Mouse (Mus musculus): ENCODE results near the gene Sytl3. TPM values are rescaled to one million over a fixed set of nuclear protein-coding genes. Genes with fewer than 3 reads are reported as not detected.
"Not testable (repeated sequence)": the region's sequence is repeated elsewhere in the genome, so short reads cannot be mapped to it uniquely, and the experiment has no call there.

Sytl3 gene
- total RNA-seq, 2 experiments from 2014 or later, result 0.24 to 2.9 TPM

DNA sequence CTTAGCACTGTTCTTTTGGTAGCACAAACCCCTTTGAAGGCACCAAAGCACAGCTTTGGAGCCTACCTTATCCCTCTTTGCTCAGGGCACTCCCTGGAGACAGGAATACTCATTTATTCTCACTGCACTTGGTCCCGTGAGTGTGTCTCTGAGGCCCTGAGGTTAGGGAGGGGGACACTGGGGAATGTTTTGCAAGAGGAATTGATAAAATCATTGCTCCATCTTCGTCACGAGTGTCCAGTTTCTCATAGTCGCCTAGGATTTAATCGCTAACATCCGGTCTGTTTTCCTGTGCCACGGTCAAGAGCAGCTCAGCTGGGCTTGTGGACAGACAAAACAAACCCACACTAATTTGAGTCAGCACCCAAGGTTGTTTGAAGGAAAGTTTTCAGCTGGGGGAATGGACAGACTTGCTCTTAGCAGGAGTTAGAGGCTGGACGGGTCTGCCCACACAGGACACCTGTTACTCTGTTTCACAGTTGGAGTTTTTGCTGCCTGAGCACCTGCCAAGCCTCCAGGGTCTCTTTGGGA, 26.5 kb downstream of the Sytl3 start:
- intact Hi-C loops (cut with DNase I); DNase-seq: not testable (repeated sequence)

DNA sequence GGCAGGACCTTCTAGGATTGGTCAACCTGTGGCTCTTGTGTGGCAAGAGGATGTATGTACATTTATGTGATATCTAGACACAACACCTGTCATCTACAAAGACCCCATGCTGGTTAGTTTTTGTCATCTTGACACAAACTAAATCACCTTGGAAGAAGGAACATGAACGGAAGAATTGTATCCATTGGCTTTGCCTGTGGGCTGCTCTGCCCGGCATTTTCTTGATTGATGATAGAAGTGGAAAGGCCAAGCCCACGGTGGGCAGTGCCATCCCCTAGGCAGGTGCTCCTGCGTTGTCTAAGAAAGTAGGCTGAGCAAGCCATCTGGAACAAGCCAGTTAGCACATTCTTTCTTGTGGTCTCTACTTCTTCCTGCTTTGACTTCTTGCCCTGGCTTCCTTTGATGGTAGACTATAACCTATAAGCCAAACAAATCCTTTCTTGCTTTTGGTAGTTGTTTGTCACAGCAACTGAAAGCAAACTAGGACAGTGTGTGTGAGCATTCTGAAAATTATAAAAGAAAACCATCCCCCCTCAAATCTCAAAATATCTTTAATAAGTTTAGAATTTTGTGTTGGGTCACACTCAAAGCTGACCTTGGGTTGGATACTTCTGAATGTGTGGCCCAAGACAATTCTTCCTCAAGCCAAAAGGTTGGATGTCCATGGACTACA, 27.5 kb downstream of the Sytl3 start:
- DNase-seq; intact Hi-C loops (cut with DNase I): not testable (repeated sequence)

DNA sequence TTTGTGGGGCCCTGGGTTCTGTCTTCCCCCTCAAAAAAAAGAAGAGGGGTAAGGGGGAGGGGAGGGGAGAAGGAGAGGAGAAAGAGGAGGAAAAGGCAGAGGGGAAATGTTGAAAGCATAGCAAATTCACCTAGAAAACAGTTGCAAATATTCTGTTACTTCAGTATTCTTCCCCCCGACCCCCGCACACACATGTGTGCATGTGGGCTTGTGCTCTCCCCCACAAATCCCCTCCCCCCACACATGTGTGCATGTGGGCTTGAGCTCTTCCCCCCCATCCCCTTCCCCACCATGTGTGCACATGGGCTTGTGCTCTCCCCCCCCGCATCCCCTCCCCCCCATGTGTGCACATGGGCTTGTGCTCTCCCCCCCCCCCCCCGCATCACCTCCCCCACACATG, 30.5 kb downstream of the Sytl3 start:
- DNase-seq, result not testable (repeated sequence)

DNA sequence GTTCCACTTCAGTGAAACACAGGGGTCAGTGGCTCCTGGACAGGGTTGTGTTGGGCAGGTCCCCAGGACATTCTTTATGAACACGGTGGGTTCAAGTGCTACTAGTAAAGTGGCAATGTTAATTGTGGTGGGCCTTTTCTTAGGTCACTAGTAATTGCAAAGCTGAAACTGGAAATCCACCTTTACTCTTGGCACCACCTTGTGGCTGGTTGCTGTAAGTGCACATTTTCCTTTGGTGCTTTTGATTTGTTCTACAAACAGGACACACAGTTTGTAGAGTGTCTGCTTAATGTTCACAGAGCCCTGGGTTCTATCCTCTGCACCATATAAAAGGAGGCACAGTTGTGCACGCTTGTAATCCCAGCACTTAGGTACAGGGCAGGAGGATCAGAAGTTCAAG, 32.7 kb downstream of the Sytl3 start:
- intact Hi-C loops (cut with DNase I), result not testable (repeated sequence)
- peak; percentile 89 to 95 for DNase-seq

More for the DNA sequence above, 30.5 kb downstream of the Sytl3 start:
- intact Hi-C loops (cut with DNase I), result not testable (repeated sequence)

DNA sequence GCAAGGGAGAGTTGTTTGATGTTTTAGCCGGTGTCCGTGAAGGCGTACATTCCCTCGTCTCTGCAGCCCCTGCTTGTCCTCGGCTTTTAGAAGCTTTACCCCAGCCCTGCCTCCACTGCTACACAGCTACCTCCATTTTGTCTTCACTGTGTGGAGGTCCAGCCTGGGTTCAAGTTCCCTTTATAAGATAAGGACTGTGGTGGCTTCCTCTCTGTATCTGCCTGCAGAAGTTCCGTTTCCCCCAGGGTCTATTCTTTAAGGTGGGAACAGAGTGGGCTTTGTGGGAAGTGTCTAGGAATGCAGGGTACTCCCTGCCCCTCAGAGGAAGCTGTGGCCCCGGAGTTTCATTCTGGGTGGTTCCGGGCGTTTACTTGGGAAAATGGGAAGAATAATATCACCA, 36.8 kb downstream of the Sytl3 start:
- intact Hi-C loops (cut with DNase I), result not testable (repeated sequence)

DNA sequence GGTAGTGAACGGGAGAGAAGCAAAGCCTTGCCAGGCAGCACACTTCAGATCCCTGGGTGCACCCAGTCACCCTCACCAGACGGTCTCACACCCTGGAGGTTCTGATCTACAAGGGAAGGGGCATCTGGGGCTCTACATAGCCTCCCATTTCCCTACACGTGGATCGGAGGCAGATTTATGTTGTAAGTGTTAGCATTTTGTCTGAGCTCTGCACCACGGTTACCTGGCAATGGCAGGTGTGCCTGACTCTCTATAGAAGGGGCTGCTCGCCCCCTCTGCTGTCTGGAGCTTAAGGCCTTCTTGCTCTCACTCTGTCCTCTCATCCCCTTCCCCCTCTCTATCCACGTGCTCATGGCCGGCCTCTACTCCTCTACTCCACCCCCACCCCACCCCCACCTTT, 37.6 kb downstream of the Sytl3 start:
- intact Hi-C loops (cut with DNase I); DNase-seq: not testable (repeated sequence)

More for the DNA sequence above, 36.8 kb downstream of the Sytl3 start:
- DNase-seq, result not testable (repeated sequence)

DNA sequence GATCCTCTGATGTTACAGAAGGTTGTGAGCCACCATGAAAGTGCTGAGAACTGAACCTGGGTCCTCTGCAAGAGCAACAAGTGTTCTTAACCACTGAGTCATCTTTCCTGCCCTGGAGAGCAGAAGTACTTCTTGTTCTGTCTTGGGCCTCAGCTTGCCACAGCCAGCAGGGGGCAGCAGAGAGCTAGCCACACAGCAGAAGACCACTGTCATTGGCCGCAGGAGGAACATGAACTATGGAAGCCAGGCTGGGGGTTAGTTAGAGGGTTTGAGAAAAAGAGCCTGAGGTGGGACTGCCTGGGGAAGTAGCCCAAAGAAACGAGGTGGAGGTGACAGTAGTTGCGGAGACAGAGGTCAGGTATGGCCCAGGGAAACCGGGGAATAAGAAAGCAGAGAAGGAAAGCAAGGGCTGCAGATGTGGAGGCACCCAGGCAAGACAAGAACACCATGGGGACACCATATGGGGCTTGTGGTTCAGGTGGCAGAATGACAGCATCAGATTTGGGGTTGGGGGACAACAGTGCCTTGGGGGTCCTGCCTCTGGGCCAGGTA, 38.4 kb downstream of the Sytl3 start:
- DNase-seq, result peak; percentile 49 to 58
- intact Hi-C loops (cut with DNase I), result not testable (repeated sequence)

DNA sequence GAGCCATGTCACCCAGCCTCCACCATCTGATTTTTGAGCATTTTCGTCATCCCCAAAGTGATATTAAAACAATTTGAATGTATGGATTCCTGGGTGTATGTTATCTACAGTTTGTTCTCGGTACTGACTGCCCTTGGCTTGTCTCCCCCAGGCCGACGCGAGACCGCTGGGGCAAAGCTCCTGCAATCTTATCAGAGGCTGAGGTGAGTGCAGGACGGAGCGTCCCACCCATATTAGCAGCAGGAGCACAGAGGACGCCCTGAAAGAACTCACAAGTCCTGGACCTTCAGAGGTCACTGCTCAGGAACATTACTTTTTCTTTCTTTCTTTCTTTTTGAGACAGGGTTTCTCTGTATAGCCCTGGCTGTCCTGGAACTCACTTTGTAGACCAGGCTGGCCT, 40.6 kb downstream of the Sytl3 start:
- intact Hi-C loops (cut with DNase I), result loop anchor here (2.0 kb wide), 1 partner anchor 43 kb away; no protein-coding TSS in a partner anchor
- DNase-seq, result not testable (repeated sequence)

DNA sequence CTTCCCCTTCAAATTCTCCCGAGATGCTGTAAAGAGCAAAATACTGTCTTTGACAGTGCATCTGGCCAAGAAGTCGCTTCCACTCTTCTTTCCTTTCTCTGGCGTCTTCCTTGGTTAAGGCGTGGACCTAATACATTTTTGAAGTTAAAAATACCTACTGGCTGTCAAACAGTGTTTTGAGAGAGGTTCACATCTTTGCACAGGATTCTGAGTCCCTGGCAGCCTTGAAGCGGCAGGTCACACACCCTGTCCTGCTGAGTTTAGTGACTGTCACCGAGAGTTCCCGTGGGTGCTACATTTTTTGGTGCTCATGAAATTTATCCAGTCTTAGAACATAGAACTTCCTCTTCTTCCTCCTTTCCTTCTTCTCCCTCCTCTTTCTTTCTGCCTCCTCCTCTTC, 41.2 kb downstream of the Sytl3 start:
- not testable (repeated sequence) for DNase-seq

DNA sequence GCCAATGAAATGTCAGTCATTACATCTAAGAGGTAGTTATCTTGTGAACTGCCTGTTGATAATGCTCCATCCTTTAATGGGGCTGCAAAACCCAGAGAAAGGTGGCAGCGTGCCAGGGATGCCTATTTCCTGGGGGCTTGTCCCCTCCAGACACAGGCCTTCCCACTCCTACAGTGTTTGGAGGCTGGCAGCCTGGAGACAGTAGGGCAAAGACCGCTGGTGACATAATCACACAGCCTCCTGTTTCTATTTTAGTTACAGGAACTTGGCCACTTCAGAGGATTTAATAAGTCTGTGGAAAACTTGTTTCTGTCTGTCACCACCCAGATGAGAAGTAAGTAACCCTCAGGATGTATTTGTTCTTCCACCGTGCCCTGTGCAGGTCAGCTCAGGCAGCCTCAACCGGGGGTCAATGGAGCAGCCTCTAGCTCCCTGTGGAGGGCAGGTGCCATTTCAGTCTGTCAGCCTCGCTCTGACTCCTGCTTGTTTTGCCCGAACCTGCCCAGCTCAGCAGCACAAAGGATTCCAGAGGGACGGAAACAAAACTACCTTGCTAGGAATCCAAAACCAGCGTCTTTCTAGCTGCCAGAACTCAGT, 43.8 kb downstream of the Sytl3 start:
- intact Hi-C loops (cut with DNase I); DNase-seq: not testable (repeated sequence)

More for the DNA sequence above, 41.2 kb downstream of the Sytl3 start:
- intact Hi-C loops (cut with DNase I), result not testable (repeated sequence)

DNA sequence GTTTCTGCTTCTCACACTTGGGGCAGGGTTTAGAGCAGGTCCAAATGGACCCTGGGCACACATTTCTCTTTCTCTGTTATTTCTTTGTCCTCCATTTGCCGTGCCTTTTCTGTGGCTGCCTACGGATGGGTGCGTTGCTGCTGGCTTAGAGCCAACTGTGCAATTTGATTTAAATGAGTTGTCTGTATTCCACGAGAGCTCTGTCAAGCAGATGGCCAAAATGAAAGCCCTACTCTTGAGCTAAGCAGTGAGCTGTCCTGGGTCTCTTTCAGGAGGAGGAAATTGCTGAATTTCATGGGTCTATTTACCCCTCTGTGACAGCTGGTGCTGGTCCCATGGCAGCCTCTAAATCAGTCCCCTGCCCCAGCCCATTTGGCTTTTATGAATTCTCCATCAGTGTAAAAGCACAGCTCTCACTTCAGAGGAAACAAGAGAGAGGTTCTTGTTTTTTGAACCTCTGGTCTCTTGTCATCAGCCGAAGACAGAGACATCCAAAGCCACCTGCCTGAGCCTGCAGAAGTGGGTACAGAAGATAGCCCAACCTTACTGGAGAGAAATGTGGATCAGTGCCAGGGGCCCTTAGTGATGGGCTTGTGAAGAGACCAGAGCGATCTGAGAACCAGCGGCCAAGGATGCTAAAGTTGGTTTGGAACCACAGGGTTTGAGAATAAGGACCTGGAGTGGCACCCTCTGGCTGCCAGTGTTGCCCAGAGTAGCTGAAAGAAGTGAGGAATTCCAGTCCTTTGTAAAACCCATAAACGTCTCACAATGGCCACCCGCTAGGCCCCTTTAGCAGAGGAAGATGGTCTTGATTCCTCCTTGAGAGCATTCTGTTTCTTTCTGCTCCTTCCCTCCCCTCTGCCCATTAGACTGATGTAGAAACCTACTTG, 44.7 kb downstream of the Sytl3 start:
- DNase-seq; intact Hi-C loops (cut with DNase I): not testable (repeated sequence)

DNA sequence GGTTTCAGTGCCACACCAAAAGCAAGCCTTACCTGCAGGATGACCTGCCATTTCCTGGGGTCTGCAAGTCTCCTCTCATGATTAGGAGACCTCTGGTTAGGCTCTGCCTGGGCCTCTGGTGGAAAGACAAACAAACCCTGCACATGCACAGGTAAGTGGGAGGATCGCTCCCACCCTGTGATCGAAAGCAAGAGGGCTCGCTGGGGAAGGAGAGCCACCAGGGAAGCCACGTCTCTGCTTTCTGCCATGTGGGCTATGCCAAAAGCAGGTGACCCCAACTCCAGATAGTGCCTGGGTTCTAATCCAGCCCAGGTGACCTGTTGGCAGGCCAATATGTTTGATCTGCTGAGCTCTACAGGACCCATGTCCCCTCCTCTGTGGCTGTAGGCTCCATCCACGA, 47.6 kb downstream of the Sytl3 start:
- intact Hi-C loops (cut with DNase I), result not testable (repeated sequence)

DNA sequence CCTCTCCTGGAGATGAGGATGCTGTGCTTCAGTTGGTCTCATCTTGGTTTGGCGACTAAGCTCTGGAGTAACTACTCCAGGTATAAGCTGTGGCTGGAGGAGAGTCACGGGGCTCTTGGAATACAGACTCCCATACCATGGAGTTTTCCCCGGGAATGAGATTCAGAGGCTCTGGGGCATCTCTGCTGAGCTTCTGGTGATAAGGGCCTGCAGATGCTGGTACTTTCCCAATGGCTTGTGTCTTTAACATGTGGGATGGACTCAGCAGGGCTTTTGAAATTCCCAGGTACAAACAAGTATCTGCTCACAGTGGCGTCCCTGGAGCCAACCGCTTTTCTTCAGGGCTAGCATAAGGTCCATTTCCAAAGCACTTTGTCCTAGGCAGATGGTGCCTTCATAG, 48.5 kb downstream of the Sytl3 start:
- not testable (repeated sequence) for DNase-seq

More for the DNA sequence above, 47.6 kb downstream of the Sytl3 start:
- DNase-seq, result not testable (repeated sequence)

DNA sequence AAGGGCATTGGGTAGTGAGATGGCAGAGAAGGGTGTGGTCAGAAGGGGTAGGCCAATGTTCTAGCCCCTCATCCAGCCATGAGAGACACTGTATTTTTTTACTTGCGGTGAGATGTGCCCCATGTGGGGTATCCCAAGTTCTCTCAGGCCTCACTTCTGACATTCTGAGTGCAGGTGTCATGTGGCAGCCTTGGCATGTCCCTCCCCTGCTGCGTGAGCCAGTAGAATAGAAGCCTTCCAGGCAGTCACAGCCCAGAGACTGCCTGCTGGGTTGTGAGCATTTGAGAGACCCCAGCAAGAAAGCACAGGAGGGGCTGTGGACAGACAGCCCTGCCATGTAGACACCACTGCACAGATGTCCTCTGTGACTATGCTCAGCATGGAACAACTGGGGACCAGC, 49.3 kb downstream of the Sytl3 start:
- DNase-seq; intact Hi-C loops (cut with DNase I): not testable (repeated sequence)

More for the DNA sequence above, 48.5 kb downstream of the Sytl3 start:
- intact Hi-C loops (cut with DNase I), result not testable (repeated sequence)

DNA sequence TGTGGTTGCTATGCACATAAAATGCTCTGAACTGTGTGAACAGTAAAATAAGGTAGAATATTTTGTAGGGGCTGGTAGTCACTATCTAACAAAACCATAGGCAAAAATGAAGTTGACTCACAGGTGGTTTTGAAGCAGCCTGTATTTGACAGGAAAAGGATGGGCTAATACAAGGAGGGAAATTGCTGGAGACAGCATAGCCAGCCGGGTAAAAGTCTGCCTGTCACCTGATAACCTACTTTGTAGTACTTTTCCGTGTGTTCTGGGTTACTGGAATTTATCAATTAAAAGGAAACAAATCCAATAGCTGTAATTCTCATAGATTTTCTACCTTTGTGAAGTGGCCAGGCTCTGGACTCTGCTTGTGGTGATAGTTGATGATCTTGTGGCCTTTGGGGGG, 54.6 kb downstream of the Sytl3 start:
- intact Hi-C loops (cut with DNase I); DNase-seq: not testable (repeated sequence)

DNA sequence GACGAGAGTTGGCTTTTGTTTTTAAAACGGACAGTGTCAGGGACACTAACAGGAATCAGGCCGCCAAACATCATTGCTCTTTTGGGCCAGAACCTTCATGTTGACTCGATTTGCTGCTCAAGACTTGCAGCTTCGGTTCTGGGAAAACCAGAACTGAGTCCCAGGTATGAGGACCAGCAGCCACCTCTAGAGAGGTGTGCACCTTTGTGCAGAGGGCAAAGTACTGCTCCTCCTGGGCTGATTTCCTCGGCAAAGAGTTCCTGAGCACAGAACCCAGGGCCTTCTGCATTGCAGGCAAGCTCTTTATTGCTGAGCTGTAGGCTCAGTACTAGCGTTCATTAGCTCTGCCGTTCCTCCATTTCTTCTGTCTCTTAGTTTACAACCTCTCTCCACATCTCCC, 55.1 kb downstream of the Sytl3 start:
- intact Hi-C loops (cut with DNase I); DNase-seq: not testable (repeated sequence)

DNA sequence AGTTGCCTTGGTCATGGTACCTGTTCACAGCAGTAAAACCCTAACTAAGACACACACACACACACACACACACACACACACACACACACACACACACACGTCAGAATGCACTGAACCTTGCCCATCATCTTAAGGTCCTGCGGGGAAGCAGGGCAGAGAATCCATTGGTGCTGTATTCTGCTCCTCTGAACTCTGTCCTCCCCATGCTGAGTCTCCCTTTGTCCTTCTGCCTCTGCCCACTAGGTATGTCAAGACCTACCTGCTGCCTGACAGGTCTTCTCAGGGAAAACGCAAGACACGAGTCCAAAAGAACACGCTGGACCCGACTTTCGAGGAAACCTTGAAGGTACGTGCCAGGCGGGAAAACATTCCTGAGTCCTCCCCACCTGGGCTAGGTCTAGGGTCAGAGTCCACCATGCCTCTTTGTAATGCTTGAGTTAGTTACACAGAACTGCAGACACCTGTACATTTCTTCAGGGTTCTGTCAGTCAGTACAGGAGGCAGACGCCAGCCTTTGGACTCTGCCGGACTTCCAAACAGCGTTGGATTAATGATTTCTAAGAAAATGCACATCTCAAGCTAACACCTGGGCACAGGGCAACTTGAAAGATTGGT, 69.2 kb downstream of the Sytl3 start:
- no peak for DNase-seq
- intact Hi-C loops (cut with DNase I), result no loop called here

DNA sequence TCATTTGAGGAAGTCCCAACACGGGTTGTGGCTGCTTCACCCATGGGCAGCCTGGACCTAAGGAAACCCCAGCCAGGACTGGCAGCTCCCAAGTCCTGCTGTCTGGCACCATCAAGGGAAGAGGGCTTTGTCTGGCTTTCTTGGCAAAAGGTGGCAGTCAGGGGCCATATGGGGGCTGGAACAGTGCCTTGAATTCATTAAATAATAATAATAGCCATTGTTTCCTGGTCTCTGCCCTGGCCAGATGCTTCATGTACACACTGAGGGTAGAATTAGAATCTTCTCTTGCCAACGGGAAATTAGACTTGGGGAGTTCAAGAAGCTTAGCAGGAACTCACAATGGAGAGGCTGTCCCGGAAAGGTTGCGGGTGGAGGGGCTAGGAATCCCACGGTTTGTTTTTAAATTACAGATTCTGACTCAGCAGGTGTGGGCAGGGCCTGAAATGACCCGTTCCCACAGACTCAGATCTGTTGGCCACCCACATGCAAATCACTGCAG, 70.4 kb downstream of the Sytl3 start:
- peak in 1 of 2 experiments; percentile 7 for DNase-seq
- intact Hi-C loops (cut with DNase I), result no loop called here

DNA sequence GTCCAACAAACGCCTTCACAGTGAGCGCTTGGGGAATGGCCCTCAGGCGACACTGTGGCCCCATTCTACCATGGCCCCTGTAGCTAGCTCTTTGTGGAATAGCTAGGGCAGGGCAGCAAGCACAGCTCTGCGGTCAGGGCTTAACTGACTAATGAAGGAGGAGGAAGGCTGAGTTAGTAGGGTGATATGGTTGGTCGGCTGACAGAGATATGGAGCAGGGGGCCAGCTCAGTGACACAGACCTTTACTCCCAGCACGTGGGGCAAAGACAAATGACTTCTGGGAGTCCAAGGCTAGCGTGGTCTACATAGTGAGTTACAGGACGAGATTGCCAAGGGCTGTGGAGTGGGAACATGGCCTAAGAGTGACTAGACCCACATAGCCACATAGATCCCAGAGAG, 72.2 kb downstream of the Sytl3 start:
- intact Hi-C loops (cut with DNase I), result no loop called here
- no peak for DNase-seq

DNA sequence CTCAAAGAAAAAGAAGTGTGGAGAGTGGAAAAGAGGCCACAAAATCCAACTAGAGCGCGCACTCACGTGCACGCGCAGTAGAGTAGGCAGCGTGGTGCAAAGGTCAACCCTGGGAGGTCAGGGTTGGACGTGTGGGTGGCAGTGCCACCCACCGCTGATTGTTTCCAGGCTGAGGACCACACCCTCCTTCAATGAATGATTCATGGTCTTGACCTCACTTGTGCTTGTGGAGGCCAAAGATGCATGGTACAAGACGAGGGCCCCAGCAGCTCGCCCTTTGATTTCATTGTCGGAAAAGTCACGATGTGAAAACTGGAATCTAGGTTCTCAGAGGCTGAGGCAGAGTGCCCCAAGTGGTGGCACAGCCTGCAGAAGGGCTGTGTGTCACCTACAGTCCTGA, 72.7 kb downstream of the Sytl3 start:
- intact Hi-C loops (cut with DNase I), result no loop called here
- peak in 1 of 2 experiments; percentile 1 for DNase-seq

Measured in heart, postnatal 14 days (tissue).